In genomic region chr14:26495021-26495420, GRCm38 (mm10) we compare ENCODE assay signal across 25 mouse cellular contexts. TPM values are rescaled to one million over a fixed set of nuclear protein-coding genes. Genes with fewer than 3 reads are reported as not detected.
DNase-seq lines count a peak whose midpoint lies in the region; ATAC-seq and TF ChIP-seq lines count a peak whose summit lies in the region.
"Had no signal": no experiment of that assay in that cellular context is flagged by ENCODE, and none has a peak within 500 bp of the region (broad histone marks: within the 10 kb centered on the region; RNA-seq: fewer than 3 reads in every experiment).

No protein-coding gene starts in this region.

- TF ChIP-seq CTCF in left cerebral cortex, adult 2 months (IDR thresholded peaks at IDR 0.05), result peak; percentile 13; the same call in 1 of the 2 replicates

- no peak for ATAC-seq in CD4-positive, CD25-positive, alpha-beta regulatory T cell, adult 4 months
- ATAC-seq: activated CD4-positive, CD25-positive, alpha-beta regulatory T cell, adult 4 months; forebrain, postnatal 0 days; midbrain, embryonic 16.5 days had no signal

- no peak overlapping the region for H3K4me3 ChIP-seq in left cerebral cortex, adult 2 months
- H3K4me3 ChIP-seq: heart, embryonic 12.5 days; megakaryocyte, embryonic 14.5 days; neural tube, embryonic 15.5 days; stomach, embryonic 15.5 days had no signal

- intact Hi-C loops in left cerebral cortex, adult 2 months (cut with DNase I), result no loop called here
- intact Hi-C loops in left cerebral cortex, postnatal 36 days (cut with DNase I), result no loop called here

- peak; percentile 19 for DNase-seq in CD4-positive, CD25-positive, alpha-beta regulatory T cell, adult 2 months (ENCODE audit: low read depth, low spot score)
- DNase-seq in left cerebral cortex, adult 2 months (ENCODE audit: extremely low spot score in 1 of 2, low spot score in 2 of 2), result no peak
- DNase-seq in left cerebral cortex, postnatal 36 days (ENCODE audit: low spot score in 2 of 2), result no peak
- peak; percentile 9 for DNase-seq in 3T3-L1 (ENCODE audit: low read depth, low spot score)
- peak; percentile 10 for DNase-seq in c-Kit-positive CD71-positive TER-119-negative erythroid progenitor cells, embryonic 14.5 days (ENCODE audit: low read depth)
- DNase-seq in urinary bladder, adult 2 months (ENCODE audit: low spot score), result no peak
- no peak for DNase-seq in testis, postnatal 10 days (ENCODE audit: low spot score)
- DNase-seq: adrenal gland, postnatal 25 days; cerebellum, adult 11-12 months; cerebellum, postnatal 25 days; embryo, embryonic 11 days; forebrain, postnatal 0 days; kidney, adult 18-20 months; kidney, postnatal 10 days; left cerebral cortex, postnatal 4 days; lung, postnatal 14 days; right cerebral cortex, postnatal 25 days had no signal

- no peak overlapping the region for H3K27ac ChIP-seq in left cerebral cortex, adult 2 months
- H3K27ac ChIP-seq: hindbrain, embryonic 14.5 days; neural tube, embryonic 15.5 days; stomach, embryonic 15.5 days had no signal

RNA-seq across cellular contexts. Expression of gene Slmap, which starts 39.7 kb away (rescaled TPM):
- 10 to 100 TPM; 12.1 to 20.8 TPM for polyA plus RNA-seq in CD4-positive, CD25-positive, alpha-beta regulatory T cell, adult 4 months (2017; shearing (Covaris generic))
- total RNA-seq in left cerebral cortex, adult 2 months (2021), result 100 to 1,000 TPM; 113 to 116 TPM
- 100 to 1,000 TPM; 111 to 116 TPM for total RNA-seq in left cerebral cortex, postnatal 36 days (2021)
- 261 and 300 TPM in 2 replicates for polyA plus RNA-seq in urinary bladder, adult 2 months (2012; rRNA removed)

Comparison
In these comparisons a context has a peak if more than half of its experiments do, and no peak if none do; other contexts are left out.
1. DNase-seq: peak in CD4-positive, CD25-positive, alpha-beta regulatory T cell, adult 2 months (single experiment), 3T3-L1 (single experiment) and c-Kit-positive CD71-positive TER-119-negative erythroid progenitor cells, embryonic 14.5 days (single experiment); none in left cerebral cortex, adult 2 months (0 of 2), left cerebral cortex, postnatal 36 days (0 of 2), urinary bladder, adult 2 months (single experiment) and testis, postnatal 10 days (single experiment).